Mouse (Mus musculus): ENCODE measurements at regions not wholly inside any gene's neighbourhood (a gene's known extent, or its start where the extent isn't known, plus 50 kb on each side); places are given as distances from the start of the nearest gene placed in this dataset.

DNA sequence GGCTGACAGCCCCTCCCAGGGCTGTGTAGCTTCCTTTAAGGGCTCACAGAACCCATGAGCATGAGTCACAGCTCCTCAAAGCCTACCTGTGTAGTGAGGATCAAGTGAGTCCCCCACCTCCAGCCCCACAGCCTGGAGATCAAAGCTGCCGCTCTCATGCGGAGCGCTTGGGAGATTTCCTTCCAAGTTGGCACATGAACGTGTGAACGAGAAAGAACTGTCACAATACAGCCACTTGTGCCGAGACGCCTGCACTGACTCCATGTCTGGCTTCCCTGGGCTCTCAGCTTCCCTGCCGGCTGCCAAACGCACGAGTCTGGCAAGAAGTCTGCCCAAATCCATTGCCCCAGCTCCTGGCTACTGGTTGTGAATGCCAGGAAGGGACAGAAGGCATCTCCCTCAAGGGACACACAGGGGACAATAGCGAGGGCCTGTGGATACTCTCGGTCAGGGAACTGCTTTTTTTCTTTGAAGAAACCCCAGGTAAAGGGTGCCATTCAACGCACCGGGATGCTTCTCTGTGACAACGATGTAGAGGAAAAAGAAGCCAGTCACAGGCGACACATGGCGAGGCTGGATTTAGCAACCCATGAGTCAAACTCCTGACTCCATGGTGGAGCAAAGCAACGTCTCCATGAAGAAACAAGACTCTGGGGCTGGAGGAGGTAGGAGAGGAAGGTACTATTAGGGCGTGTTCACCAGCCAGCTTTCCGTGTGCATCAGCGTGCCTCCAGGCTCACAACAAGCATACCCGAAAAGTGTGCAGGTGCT, 410.2 kb downstream of the Sox9 start:
- intact Hi-C loops (cut with DNase I; ENCODE audit: low total_unique reads): no loop called here
- no peak for DNase-seq

DNA sequence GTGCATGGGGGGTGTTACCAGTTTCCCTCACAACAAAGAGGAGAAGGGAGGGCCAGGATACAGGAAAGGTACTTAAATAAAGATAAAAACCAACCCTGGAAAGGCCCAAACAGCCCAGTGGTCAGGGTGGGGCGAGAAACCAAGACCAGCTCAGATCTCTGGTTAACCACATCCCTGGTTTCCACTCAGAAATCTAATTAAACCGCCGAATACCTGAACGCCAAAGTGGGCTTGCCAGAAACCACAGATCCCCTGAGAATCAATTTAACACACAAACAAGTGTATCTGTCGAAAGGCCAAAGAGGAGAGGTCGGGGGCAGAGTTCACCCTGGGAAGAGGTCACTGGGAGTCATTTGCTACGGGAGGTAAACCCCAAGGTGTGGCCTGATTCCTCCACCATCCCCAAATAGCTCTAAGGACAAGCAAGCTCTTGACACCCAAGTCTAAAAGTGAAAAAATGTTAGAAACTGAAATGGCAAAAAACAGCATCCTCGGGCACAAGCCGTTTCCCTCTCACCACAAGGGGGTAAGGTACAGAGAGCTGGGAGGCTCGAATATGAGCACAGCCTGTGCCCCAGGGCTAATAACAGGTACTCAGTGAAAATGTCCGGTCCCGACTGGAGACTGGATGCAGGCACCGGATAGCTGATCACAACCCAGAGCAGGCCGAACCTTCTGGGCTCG, 412.3 kb downstream of the Sox9 start:
- intact Hi-C loops (cut with DNase I; ENCODE audit: low total_unique reads): no loop called here
- DNase-seq: no peak
